Mouse (Mus musculus) spleen, embryonic (tissue): ENCODE data around the gene Ppm1h.

Experiments
- CTCF ChIA-PET: fragments of 350-600 bp; sonication (Branson Sonifier 250); formaldehyde crosslinking; loops from one replicate; lab custom pipeline; 2022; lab: Charles Lee

Ppm1h gene

GRCm38 (mm10) chr10:122678541-122679436 lies at the start of gene Ppm1h:
TSS of gene Ppm1h (plus strand) at chr10:122678762.
- CTCF ChIA-PET = no interaction called here

DNA sequence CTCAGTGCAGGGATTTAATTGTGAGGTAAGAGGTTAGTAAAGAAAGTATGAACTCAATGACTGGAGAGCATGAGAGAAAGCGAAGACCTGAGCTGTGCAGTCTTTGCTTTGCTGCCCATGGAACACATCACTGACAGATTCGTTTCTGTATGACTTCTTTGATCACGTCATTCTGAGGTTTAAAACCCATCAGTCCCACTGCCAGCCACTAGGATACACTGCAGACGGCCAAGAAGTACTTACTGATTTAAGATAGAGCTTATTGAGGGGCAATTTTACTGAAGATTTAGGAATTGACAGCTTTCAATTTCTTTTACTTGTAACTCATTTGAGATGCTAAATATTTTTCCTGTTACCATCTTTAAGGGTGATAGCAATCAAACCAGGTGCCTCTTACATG lies 49.6 kb upstream of the Ppm1h start:
- CTCF ChIA-PET = no interaction called here

GRCm38 (mm10) chr10:122639879-122640278 lies 38.7 kb upstream of the Ppm1h start:
- CTCF ChIA-PET = no interaction called here

GRCm38 (mm10) chr10:122641263-122641795 lies 37.2 kb upstream of the Ppm1h start:
- CTCF ChIA-PET = no interaction called here

GRCm38 (mm10) chr10:122642125-122642524 lies 36.4 kb upstream of the Ppm1h start:
- CTCF ChIA-PET = no interaction called here

DNA sequence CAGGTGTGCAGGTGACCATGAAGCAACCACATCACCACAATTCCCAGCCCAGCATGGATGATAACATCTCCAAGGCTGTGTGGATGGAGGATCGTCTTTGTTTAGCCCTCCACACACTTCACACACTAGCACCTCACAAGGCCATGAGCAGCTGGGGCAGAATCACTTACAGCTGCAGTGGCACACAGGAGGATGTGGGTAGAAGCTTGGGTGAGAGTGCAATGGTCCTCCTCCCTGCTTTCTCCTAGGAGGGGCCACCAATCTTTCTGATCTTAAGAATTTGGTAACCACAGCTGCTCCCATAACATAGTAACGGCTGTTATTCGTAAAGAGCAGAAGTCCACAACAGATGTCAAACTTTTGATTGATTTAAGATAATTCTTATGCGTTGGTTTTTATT lies 26.6 kb upstream of the Ppm1h start:
- CTCF ChIA-PET = interaction anchor here (0.5 to 0.6 kb wide), 2 partner anchors 16 to 145 kb away, joined by 5 to 14 read pairs; no protein-coding TSS in a partner anchor

DNA sequence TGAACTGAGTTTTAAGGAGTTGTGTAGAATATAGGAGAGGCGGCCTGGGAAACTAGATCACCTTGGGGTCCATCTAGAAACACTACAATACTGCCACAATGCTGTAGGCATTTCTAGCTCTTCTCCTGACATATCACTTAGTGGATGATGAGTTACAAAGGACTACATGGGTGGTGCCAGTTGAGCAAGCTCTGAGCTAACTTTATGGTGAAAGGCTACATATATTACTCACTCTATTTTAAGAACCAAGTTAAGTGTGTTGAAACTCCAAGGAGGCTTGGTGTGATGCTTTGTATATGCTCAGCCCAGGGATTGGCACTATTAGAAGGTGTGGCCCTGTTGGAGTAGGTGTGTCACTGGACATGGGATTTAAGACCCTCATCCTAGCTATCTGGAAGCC lies 26.0 kb upstream of the Ppm1h start:
- CTCF ChIA-PET = no interaction called here

- CTCF ChIA-PET = interaction anchor here (0.7 kb wide), 1 partner anchor 663 kb away, joined by 3 read pairs; no protein-coding TSS in a partner anchor
Observed at GRCm38 (mm10) chr10:122665652-122666051, 12.9 kb upstream of the Ppm1h start.

- CTCF ChIA-PET = no interaction called here
Observed at GRCm38 (mm10) chr10:122671253-122671652, 7.3 kb upstream of the Ppm1h start.

DNA sequence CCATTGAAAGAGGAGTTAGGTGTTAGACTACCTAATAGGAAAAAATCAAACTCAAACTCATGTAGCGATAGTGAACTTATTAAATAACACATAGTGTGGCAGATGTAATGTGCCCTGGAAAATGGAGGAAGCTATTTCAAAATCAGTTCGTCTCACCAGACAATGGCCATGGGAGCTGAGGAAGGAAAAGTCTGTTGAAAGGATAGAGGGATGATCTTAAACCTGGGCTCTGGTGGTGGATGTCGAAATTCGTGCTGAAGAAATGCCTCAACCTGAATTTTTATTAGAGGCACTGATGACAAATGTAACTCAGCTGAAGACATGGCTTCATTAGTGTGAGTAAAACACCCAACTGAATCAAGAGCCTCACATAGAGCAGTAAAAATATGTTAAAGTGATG lies 6.5 kb upstream of the Ppm1h start:
- CTCF ChIA-PET = no interaction called here

GRCm38 (mm10) chr10:122679437-122680045 lies 979 bp downstream of the Ppm1h start:
- CTCF ChIA-PET = no interaction called here

DNA sequence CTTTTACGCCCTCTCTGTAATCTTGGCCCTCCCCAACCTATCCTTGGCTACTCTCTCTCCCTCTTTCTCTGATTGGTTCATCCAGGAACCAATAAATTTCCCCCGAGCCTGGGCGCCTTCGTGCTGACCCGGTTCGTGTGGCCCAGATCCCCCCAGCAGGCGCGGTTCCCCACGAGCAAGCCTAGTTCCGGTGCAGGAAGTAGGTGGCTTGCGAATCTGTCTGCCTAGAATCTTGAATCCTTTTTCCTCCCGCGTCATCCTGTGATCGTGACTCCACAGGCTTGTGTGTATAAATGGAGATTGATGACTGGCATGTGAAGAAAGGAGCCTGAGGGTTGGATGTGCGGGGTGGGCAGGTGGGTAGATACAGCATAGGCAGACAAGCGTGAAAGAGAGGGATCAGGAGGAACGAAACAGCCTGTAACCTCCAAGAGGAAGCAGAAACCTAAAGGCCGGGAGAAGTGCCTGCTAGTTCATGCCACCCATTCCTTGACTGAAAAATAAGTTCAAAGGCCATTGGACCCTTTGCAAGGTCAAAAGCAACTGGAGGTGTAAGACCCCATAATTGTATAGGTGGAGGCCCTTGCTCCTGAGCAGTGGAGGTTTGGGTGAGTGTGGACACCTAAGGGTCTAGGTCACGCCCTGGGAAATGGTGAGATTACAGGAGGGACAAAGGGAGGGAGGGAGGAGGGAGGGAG lies 2.0 kb downstream of the Ppm1h start:
- CTCF ChIA-PET = no interaction called here

DNA sequence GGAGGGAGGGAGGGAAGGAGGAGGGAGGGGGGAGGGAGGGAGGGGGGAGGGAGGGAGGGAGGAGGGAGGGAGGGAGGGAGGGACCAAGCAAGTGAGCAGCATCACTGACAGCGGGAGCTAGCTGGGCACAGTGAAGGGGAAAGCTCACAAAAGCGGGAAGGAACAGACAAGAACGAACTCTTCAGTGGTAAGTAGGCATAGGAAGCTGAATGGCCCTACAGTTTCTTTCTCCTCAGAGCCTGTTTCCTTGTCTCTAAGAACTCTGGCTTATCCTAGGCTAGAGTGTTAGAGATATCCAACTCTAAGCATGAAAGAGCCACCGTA lies 2.5 kb downstream of the Ppm1h start:
- CTCF ChIA-PET = no interaction called here

DNA sequence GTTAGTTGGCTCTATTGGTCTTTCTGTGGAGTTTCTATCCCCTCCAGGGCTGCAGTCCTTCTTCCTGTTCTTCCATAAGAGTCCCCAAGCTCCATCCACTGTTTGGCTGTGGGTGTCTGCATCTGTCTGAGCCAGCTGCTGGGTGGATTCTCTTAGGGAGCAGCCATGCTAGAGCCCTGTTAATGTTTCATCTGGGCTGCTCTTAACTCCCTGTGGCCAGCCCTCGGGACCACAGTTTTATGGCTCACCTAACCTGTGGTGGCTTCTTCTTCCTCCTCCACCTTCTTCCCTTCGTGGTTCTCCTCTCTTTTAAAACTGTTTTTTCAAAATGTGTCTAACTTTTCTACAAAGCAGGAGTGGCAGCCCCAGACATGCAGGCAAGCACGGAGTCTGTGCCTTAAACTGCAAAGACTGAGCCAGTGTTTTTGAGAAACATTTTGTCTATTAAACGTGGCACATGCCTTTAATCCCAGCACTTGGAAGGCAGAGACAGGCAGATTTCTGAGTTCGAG lies 5.3 kb downstream of the Ppm1h start:
- CTCF ChIA-PET = no interaction called here

DNA sequence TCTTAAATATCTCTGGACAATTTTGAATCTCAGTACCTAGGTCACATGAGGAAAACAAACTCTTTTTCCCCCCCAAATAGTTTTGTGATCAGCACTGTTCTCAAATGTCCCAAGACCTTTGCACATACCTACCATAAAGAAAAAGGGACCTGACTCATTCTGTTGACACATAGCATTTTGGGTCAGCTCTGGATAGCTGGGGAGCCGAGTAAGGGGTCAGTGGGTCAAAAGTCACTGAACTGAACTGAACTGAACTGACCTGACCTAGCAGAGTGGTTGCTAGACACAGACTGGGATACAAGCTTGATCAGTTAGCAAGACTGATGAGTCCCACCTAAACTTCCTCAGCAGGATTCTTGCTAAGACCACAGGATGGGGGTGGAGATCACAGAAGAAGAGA lies 6.7 kb downstream of the Ppm1h start:
- CTCF ChIA-PET = no interaction called here

DNA sequence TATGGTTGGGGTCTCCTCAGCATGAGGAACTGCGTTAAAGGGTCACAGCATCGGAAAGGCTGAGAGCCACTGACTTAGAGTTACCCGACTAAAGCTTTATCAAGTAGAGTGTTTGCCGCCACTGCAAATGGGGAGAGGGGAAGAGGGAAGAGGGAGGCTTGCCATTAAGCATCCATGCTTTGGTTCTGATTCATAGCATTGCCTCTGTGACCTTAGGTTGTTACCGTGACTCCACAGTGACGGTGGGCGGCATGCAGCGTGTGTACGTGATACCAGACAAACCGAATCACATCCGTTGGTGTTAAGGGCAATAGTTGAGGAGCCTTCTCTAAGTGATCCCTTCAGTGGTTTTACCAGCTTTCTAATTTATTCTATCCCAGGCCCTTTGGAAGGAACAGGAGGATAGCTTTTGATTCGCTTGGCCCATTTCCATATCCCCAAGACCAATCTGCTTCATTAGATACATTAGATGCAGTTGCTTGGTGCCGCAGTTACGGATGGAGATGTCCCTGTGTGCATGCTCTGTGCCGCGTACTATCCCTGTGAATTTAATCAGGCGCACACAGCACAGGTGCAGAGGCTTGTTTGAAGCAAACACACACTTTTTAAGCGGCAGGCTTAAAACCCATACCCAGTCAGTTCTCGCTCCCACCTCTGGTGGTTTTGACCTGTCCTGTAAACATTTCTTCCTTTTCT lies 7.4 kb downstream of the Ppm1h start:
- CTCF ChIA-PET = interaction anchor here (0.6 kb wide), 1 partner anchor 11 kb away, joined by 3 read pairs; no protein-coding TSS in a partner anchor

GRCm38 (mm10) chr10:122690698-122691097 lies 12.1 kb downstream of the Ppm1h start:
- CTCF ChIA-PET = no interaction called here

DNA sequence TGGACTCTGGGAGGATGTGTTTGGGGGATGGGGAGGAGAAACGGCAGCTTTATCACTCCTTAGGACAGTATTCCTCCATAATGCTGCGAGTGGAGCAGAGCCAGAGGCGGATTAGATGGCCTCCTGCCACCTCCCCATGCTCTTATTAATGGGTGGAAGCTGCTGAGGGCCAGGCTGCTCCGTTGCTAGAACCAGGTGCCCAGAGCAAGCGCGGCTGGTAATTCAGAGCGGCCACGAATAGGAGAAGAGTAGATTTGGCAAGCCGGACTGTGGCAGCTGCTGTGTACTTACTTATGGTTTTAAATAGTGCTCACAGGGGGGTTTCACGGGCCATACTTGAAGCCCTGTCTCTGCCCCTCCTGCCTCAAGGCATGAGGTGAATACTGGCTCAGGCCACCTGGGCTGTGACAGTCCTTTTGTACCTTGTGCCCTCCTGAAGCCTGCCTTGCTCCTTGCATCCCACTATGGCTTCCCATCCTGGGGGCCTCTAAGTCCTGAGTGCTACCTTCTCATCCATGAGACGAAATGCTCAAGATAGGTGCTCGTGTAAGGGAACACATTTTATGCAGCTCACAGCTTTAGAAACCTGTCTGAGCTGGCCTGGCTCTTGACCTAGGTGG lies 14.7 kb downstream of the Ppm1h start:
- CTCF ChIA-PET = no interaction called here

GRCm38 (mm10) chr10:122693911-122694618 lies 15.5 kb downstream of the Ppm1h start:
- CTCF ChIA-PET = interaction anchor here (0.6 kb wide), 1 partner anchor 561 kb away, joined by 3 read pairs; no protein-coding TSS in a partner anchor

GRCm38 (mm10) chr10:122696335-122696734 lies 17.8 kb downstream of the Ppm1h start:
- CTCF ChIA-PET = no interaction called here
